Mouse (Mus musculus) hindbrain, embryonic 16.5 days (tissue): ENCODE measurements at regions not wholly inside any gene's neighbourhood (a gene's known extent, or its start where the extent isn't known, plus 50 kb on each side); places are given as distances from the start of the nearest gene placed in this dataset.
A peak's percentile ranks its signal among the peaks of the same experiment; 100 is the strongest.

Experiments used
- ATAC-seq: fragments of 200-750 bp; cut with Nextera tagmentation; 2 replicates; pipeline ENCODE4 v1.8.0; 2017; ENCODE audit warnings: moderate TSS enrichment, moderate library complexity
- H3K27ac ChIP-seq: fragments of 300-500 bp; sonication (generic); 2 replicates; pipeline ENCODE4 v1.5.1; 2014; ENCODE audit warnings: low read depth, mild to moderate bottlenecking, control low read depth, low read length, moderate library complexity
- H3K27me3 ChIP-seq: fragments of 300-500 bp; sonication (generic); replicated peaks from 2 replicates; pipeline ENCODE4 v1.6.1; 2014; ENCODE audit warnings: low read length; ENCODE audit not compliant: control insufficient read depth, insufficient read depth
- H3K36me3 ChIP-seq: fragments of 300-500 bp; sonication (generic); 2 replicates; pipeline ENCODE4 v1.6.1; 2014; ENCODE audit warnings: mild to moderate bottlenecking, low read length, moderate library complexity, mixed read lengths; ENCODE audit not compliant: control insufficient read depth, insufficient read depth
- H3K4me1 ChIP-seq: fragments of 300-500 bp; sonication (generic); 2 replicates; pipeline ENCODE4 v1.6.1; 2014; ENCODE audit warnings: low read depth, low read length; ENCODE audit not compliant: control insufficient read depth, insufficient read depth
- H3K4me2 ChIP-seq: fragments of 300-500 bp; sonication (generic); 2 replicates; pipeline ENCODE4 v1.6.1; 2014; ENCODE audit warnings: mild to moderate bottlenecking, low read length, control low read depth, moderate library complexity
- H3K4me3 ChIP-seq: fragments of 300-500 bp; sonication (generic); 2 replicates; pipeline ENCODE4 v1.5.1; 2014; ENCODE audit warnings: mild to moderate bottlenecking, low read length, control low read depth, moderate library complexity
- H3K9ac ChIP-seq: fragments of 300-500 bp; sonication (generic); 2 replicates; pipeline ENCODE4 v1.6.1; 2014; ENCODE audit warnings: low read depth, mild to moderate bottlenecking, control low read depth, low read length, moderate library complexity
- H3K9me3 ChIP-seq: fragments of 300-500 bp; sonication (generic); 2 replicates; pipeline ENCODE4 v1.6.1; 2014; ENCODE audit warnings: mild to moderate bottlenecking, low read length, moderate library complexity; ENCODE audit not compliant: control insufficient read depth
- WGBS: fragments of 180-500 bp; shearing (Covaris S2); extraction: QIAGEN DNeasy Blood & Tissue Kit; methylation state at CpG from one replicate; pipeline ENCODE4 v1.1.7; 2014; 5-methylcytosine and 5-hydroxymethylcytosine counted together

DNA sequence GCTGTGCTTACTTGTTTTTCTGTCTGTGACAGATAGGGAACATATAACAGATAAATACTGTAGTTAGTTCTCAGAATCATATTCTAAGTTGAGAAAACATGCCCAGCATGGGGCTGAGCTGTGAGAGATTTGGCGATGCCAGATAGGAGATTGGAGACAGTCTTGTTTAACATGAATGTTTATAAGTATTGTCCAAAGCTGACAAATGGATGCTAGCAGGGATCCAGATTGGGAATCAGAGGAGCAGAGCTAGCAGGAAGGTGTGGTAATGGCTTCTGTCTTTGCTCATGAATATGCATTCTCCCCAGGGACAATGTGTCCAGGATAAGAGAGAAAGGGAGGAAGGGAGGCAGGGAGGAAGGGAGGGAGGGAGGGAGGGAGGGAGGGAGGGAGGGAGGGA is 436.2 kb upstream of the Klf12 start:
- H3K9me3 ChIP-seq = 0 out of 2 replicates have a peak, but pooled peaks cover 2% of the 10 kb centered on the region
- H3K4me2 ChIP-seq = no peak overlapping the region
- no peak overlapping the region for H3K27ac ChIP-seq
- H3K9ac ChIP-seq = no peak overlapping the region
- no peaks in the 10 kb centered on the region for H3K36me3 ChIP-seq
- no peaks in the 10 kb centered on the region for H3K27me3 ChIP-seq
- ATAC-seq = no peak
- WGBS = 3% methylated on average over 1 of the region's 1 CpGs
- no peak overlapping the region for H3K4me3 ChIP-seq
- H3K4me1 ChIP-seq = no peaks in the 10 kb centered on the region

DNA sequence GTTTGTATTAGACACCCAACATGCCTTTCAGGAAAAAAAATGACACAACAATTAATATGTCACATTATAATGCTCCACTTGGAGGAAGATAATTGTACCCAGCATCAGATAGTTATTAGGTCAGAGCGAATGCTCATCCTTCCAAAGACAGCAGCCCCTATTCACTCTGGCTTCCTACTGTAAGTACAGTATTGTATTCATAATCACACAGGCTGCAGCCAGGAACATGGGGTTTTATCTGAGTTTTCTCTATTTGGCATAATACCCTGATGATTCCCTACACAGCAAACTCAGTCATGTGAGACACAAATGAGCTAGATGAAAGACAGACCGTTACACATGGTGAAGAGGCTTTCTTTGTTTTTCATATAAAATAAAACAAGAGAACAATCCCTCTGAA is 430.5 kb upstream of the Klf12 start:
- Histone ChIP-seq H3K9ac (no peak overlapping the region), H3K9me3 (0 out of 2 replicates have a peak, but pooled peaks cover 2% of the 10 kb centered on the region), H3K27me3 (no peaks in the 10 kb centered on the region), H3K36me3 (no peaks in the 10 kb centered on the region), H3K4me2 (no peak overlapping the region), H3K27ac (no peak overlapping the region), H3K4me1 (peaks cover 10% of the 10 kb centered on the region), H3K4me3 (no peak overlapping the region)
- WGBS = 42% methylated on average over 2 of the region's 2 CpGs
- peak; percentile 40 for ATAC-seq

GRCm38 (mm10) chr14:100713999-100714471 is 429.6 kb upstream of the Klf12 start:
- Histone ChIP-seq H3K27ac (0 out of 2 replicates have a peak overlapping the region, but pooled peaks have one; percentile 21), H3K27me3 (no peaks in the 10 kb centered on the region), H3K36me3 (no peaks in the 10 kb centered on the region), H3K4me1 (peaks cover 10% of the 10 kb centered on the region), H3K9ac (no peak overlapping the region), H3K4me2 (no peak overlapping the region), H3K9me3 (0 out of 2 replicates have a peak, but pooled peaks cover 2% of the 10 kb centered on the region), H3K4me3 (no peak overlapping the region)
- WGBS = 29% methylated on average over 4 of the region's 4 CpGs
- peak; percentile 58 for ATAC-seq

DNA sequence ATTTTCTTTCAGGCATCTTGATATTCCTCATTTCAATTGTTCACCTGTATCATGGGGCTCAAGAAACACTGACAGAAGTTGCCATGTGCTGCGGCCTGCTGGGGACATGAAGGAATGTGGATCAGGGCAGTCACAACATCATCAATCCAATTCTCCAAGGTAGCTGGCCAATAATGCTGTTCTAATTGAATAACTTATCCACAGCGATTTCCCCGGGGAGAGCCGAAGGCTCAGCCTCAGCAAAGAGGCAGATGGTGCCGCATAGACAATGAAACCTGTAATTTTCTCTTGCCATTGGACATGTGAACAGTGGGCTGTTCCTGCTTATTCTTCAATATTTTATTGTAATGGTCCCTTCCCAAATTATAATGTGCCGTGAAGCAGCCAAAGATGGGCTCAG is 429.1 kb upstream of the Klf12 start:
- Histone ChIP-seq H3K36me3 (no peaks in the 10 kb centered on the region), H3K9me3 (0 out of 2 replicates have a peak, but pooled peaks cover 2% of the 10 kb centered on the region), H3K4me1 (peaks cover 10% of the 10 kb centered on the region), H3K9ac (no peak overlapping the region), H3K4me3 (no peak overlapping the region), H3K4me2 (no peak overlapping the region), H3K27ac (no peak overlapping the region), H3K27me3 (no peaks in the 10 kb centered on the region)
- WGBS = 24% methylated on average over 6 of the region's 6 CpGs
- peak; percentile 69 for ATAC-seq

DNA sequence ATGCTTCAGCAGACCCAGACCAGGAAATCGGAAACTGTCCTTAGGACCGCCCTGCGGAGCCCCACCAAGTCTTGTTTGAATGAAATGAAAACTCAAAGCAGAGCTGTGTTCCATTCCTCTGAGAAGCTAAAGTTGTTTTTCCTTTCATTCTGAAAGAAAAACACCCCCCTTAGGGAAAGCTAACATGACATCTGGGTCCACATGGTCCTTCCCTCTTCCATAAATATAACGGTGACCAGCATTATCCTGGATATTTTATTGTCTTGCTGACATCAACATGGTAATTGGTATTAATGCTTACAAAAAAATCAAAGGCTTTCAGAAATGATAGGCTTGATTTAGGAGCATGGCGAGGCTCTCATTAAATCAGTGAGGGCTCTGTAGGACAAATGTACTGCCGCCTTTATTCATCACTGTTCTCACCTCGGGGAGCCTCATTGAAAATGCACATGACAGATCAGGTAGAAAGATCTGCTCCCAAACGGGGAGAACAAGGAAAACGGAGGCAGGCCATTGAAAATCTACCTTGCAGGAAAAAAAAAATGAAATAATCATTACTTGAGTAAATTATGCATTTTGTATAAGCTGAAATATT is 381.0 kb upstream of the Klf12 start:
- H3K36me3 ChIP-seq = no peaks in the 10 kb centered on the region
- no peak overlapping the region for H3K4me3 ChIP-seq
- 21% methylated on average over 9 of the region's 9 CpGs for WGBS
- H3K27me3 ChIP-seq = no peaks in the 10 kb centered on the region
- H3K27ac ChIP-seq = no peak overlapping the region
- no peaks in the 10 kb centered on the region for H3K9me3 ChIP-seq
- H3K4me1 ChIP-seq = no peaks in the 10 kb centered on the region
- no peak for ATAC-seq
- no peak overlapping the region for H3K4me2 ChIP-seq
- H3K9ac ChIP-seq = no peak overlapping the region

- Histone ChIP-seq H3K36me3 (no peaks in the 10 kb centered on the region), H3K9me3 (no peaks in the 10 kb centered on the region), H3K9ac (no peak overlapping the region), H3K4me1 (no peaks in the 10 kb centered on the region), H3K27me3 (no peaks in the 10 kb centered on the region), H3K4me2 (no peak overlapping the region), H3K4me3 (no peak overlapping the region), H3K27ac (no peak overlapping the region)
- 73% methylated on average over 3 of the region's 3 CpGs for WGBS
- no peak for ATAC-seq
These were observed 379.7 kb upstream of the Klf12 start for GRCm38 (mm10) chr14:100664180-100664579.

GRCm38 (mm10) chr14:100642076-100642475 is 357.6 kb upstream of the Klf12 start:
- H3K4me2 ChIP-seq = no peak overlapping the region
- no peak overlapping the region for H3K4me3 ChIP-seq
- WGBS = 56% methylated on average over 2 of the region's 2 CpGs
- ATAC-seq = no peak
- H3K27ac ChIP-seq = no peak overlapping the region
- H3K4me1 ChIP-seq = no peaks in the 10 kb centered on the region
- H3K9me3 ChIP-seq = no peaks in the 10 kb centered on the region
- no peak overlapping the region for H3K9ac ChIP-seq
- H3K36me3 ChIP-seq = no peaks in the 10 kb centered on the region
- no peaks in the 10 kb centered on the region for H3K27me3 ChIP-seq

DNA sequence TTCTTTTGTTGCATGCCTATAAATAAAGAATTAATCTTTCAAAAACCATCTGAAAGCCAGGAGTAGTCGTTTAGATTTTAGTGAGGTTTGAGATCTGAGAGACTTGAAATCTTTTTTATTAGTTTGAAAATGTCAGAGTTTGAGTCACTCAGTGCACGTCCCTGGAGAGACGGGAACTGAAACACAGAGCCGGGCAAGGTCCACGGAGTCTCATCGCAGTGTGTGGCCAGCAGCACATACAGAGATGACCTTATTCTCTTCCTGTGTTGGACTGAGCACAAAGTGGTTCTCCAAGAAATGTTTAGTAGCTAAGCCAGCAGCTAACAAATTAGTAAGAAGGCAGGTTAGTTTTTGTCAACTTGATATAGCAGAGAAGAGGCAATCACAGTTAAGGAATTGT is 350.0 kb upstream of the Klf12 start:
- H3K27ac ChIP-seq = no peak overlapping the region
- H3K36me3 ChIP-seq = no peaks in the 10 kb centered on the region
- WGBS = 59% methylated on average over 6 of the region's 6 CpGs
- H3K9ac ChIP-seq = no peak overlapping the region
- H3K4me2 ChIP-seq = no peak overlapping the region
- no peak overlapping the region for H3K4me3 ChIP-seq
- no peaks in the 10 kb centered on the region for H3K4me1 ChIP-seq
- H3K27me3 ChIP-seq = no peaks in the 10 kb centered on the region
- no peaks in the 10 kb centered on the region for H3K9me3 ChIP-seq
- no peak for ATAC-seq

DNA sequence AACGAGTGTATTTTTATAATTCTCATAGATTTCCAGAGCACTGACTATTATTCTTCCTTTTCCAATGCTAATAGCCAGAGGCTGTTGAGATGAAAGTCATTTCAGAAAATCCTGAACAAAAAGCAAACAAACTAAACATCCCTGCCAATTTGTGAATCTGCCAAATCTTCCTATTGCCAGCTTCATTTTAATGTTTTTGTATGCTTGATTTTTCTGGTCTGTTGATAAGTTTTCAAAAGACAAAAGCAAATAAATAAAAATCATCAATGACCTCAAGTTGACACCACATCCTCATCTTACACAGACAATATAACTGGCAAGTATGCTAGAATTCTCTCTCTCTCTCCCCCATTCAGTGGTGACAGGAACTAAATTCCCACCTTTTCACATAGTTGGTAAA is 347.2 kb upstream of the Klf12 start:
- H3K4me3 ChIP-seq = no peak overlapping the region
- no peak overlapping the region for H3K27ac ChIP-seq
- no peaks in the 10 kb centered on the region for H3K36me3 ChIP-seq
- H3K9ac ChIP-seq = no peak overlapping the region
- no peak for ATAC-seq
- H3K4me2 ChIP-seq = no peak overlapping the region
- no peaks in the 10 kb centered on the region for H3K4me1 ChIP-seq
- H3K9me3 ChIP-seq = no peaks in the 10 kb centered on the region
- no peaks in the 10 kb centered on the region for H3K27me3 ChIP-seq
- WGBS = 50% methylated on average over 1 of the region's 1 CpGs
